Mouse (Mus musculus): ENCODE results near the gene Dnajb7.

DNA sequence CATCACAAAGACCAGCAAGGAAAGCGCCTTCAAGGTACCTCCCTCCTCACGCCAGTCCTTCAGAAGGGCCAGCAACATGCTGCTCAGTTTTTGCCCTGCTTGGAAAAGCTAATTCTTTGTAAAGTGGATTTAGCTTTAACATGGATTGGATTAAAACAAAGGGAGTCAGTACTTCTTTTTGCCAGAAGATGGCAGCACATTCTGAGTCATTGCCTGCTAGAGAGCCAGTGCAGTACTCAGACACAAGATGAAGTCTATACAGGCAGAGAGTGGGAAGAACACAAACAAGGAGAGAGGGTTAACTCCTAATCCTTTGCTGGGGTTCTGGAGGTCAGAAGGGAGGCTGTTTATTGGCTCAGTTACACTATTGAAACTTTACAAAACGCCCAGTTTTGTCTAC lies 40.4 kb upstream of the Dnajb7 start:
- TF ChIP-seq CTCF (IDR thresholded peaks at IDR 0.05; ENCODE audit: borderline replicate concordance, extremely low read depth, insufficient read depth, insufficient read length) (peak; percentile 69; the same call in 1 of the 2 replicates), POLR2A (IDR thresholded peaks at IDR 0.05; ENCODE audit: borderline replicate concordance, extremely low read depth, insufficient read depth, insufficient read length, poor library complexity, severe bottlenecking) (no peak)

All from brain, embryonic 14.5 days (tissue).